ENCODE assay signal across 8 mouse cellular contexts in genomic region chr5:137645091-137645651, GRCm38 (mm10). TPM values are rescaled to one million over a fixed set of nuclear protein-coding genes. Genes with fewer than 3 reads are reported as not detected.
A peak's percentile ranks its signal among the peaks of the same experiment; 100 is the strongest.
DNase-seq lines count a peak whose midpoint lies in the region; ATAC-seq and TF ChIP-seq lines count a peak whose summit lies in the region.

No protein-coding gene starts in this region.

- peaks cover 6 to 26% of the 10 kb centered on the region in 2 experiments; a peak in 3 of 4 replicates for H3K4me1 ChIP-seq in heart, embryonic 14.5 days (ENCODE audit: control insufficient read depth in 2 of 2, insufficient read depth in 2 of 2, low read length in 2 of 2)
- peaks cover 6% of the 10 kb centered on the region; the same call in 1 of the 2 replicates for H3K4me1 ChIP-seq in hindbrain, embryonic 14.5 days (replicated peaks; ENCODE audit: control insufficient read depth, insufficient read depth, low read length)
- H3K4me1 ChIP-seq in liver, postnatal 0 days (ENCODE audit: insufficient read depth): peaks cover 18% of the 10 kb centered on the region
- peaks cover 5% of the 10 kb centered on the region for H3K4me1 ChIP-seq in olfactory bulb, adult 2 months (ENCODE audit: control insufficient read depth, insufficient read depth, low read length)

- no peak for ATAC-seq in heart, embryonic 14.5 days (ENCODE audit: insufficient number of reproducible peaks, insufficient read depth, low FRiP score, low read depth)
- ATAC-seq in hindbrain, embryonic 14.5 days (ENCODE audit: low FRiP score): 0 out of 2 replicates have a peak, but pooled peaks have one; percentile 38
- peak; percentile 29; the same call in 1 of the 2 replicates for ATAC-seq in liver, postnatal 0 days

- 3% methylated on average over 44 of the region's 44 CpGs for WGBS in heart, embryonic 14.5 days
- 3% methylated on average over 44 of the region's 44 CpGs for WGBS in hindbrain, embryonic 14.5 days
- 2% methylated on average over 44 of the region's 44 CpGs for WGBS in liver, postnatal 0 days (ENCODE audit: insufficient replicate concordance)
- WGBS in olfactory bulb, adult 2 months: 13% methylated on average over 44 of the region's 44 CpGs

- no peak for DNase-seq in heart, postnatal 14 days
- DNase-seq in brain, embryonic 14.5 days (ENCODE audit: low read depth): peak; percentile 40
- DNase-seq in hindbrain, embryonic 14.5 days (ENCODE audit: low spot score): no peak
- peak; percentile 69 for DNase-seq in liver, postnatal 0 days
- DNase-seq in left cerebral cortex, postnatal 10 days (ENCODE audit: extremely low spot score in 1 of 2, low spot score in 2 of 2): no peak
- no peak for DNase-seq in right cerebral cortex, adult 18-20 months

- no peak for TF ChIP-seq POLR2A in brain, embryonic 14.5 days (IDR thresholded peaks at IDR 0.05; ENCODE audit: borderline replicate concordance, extremely low read depth, insufficient read depth, insufficient read length, poor library complexity, severe bottlenecking)
- TF ChIP-seq POLR2A in olfactory bulb, adult 2 months (IDR thresholded peaks at IDR 0.05; ENCODE audit: insufficient read depth, low read depth, low read length): no peak

- no peak overlapping the region for H3K27ac ChIP-seq in heart, embryonic 14.5 days (replicated peaks in 1 of 2; ENCODE audit: control insufficient read depth in 1 of 2, insufficient read depth in 1 of 2, low read depth in 2 of 2, low read length in 2 of 2)
- no peak overlapping the region for H3K27ac ChIP-seq in hindbrain, embryonic 14.5 days
- no peak overlapping the region for H3K27ac ChIP-seq in liver, postnatal 0 days (ENCODE audit: low read depth)
- H3K27ac ChIP-seq in olfactory bulb, adult 2 months (ENCODE audit: insufficient read depth, low read depth, low read length): no peak overlapping the region

- peaks cover 28% of the 10 kb centered on the region for H3K27me3 ChIP-seq in heart, embryonic 14.5 days (ENCODE audit: control insufficient read depth, insufficient read depth, low read length)
- H3K27me3 ChIP-seq in hindbrain, embryonic 14.5 days (ENCODE audit: control insufficient read depth, insufficient read depth, low read length): peaks cover 37% of the 10 kb centered on the region
- peaks cover 20% of the 10 kb centered on the region for H3K27me3 ChIP-seq in liver, postnatal 0 days (ENCODE audit: insufficient read depth, low read length)

- peak overlapping the region; percentile 55 for H3K9ac ChIP-seq in heart, embryonic 14.5 days (ENCODE audit: low read length)
- no peak overlapping the region for H3K9ac ChIP-seq in hindbrain, embryonic 14.5 days
- H3K9ac ChIP-seq in liver, postnatal 0 days (replicated peaks): peak overlapping the region; percentile 38

- peaks cover 20% of the 10 kb centered on the region for H3K36me3 ChIP-seq in heart, embryonic 14.5 days (ENCODE audit: control insufficient read depth, insufficient read depth, low read length)
- H3K36me3 ChIP-seq in hindbrain, embryonic 14.5 days (replicated peaks; ENCODE audit: control insufficient read depth, insufficient read depth): peaks cover 24% of the 10 kb centered on the region
- H3K36me3 ChIP-seq in liver, postnatal 0 days (replicated peaks; ENCODE audit: insufficient read depth, low read length): peaks cover 16% of the 10 kb centered on the region

- H3K9me3 ChIP-seq in heart, embryonic 14.5 days (ENCODE audit: control insufficient read depth, low read length): no peaks in the 10 kb centered on the region
- no peaks in the 10 kb centered on the region for H3K9me3 ChIP-seq in hindbrain, embryonic 14.5 days (ENCODE audit: control insufficient read depth, low read length)
- no peaks in the 10 kb centered on the region for H3K9me3 ChIP-seq in liver, postnatal 0 days (ENCODE audit: low read length)

- no peak for TF ChIP-seq EP300 in liver, postnatal 0 days (IDR thresholded peaks at IDR 0.05; ENCODE audit: low read depth)

- peak overlapping the region; percentile 72 for H3K4me2 ChIP-seq in heart, embryonic 14.5 days (ENCODE audit: low read length)
- H3K4me2 ChIP-seq in hindbrain, embryonic 14.5 days (replicated peaks): peak overlapping the region; percentile 43
- H3K4me2 ChIP-seq in liver, postnatal 0 days (ENCODE audit: low read depth, low read length): peak overlapping the region; percentile 72

- intact Hi-C loops in heart, postnatal 14 days (cut with DNase I): no loop called here
- intact Hi-C loops in left cerebral cortex, postnatal 10 days (cut with DNase I): no loop called here

- no peak for TF ChIP-seq CTCF in brain, embryonic 14.5 days (IDR thresholded peaks at IDR 0.05; ENCODE audit: borderline replicate concordance, extremely low read depth, insufficient read depth, insufficient read length)
- no peak; the same call in 1 of the 2 replicates for TF ChIP-seq CTCF in liver, postnatal 0 days (IDR thresholded peaks at IDR 0.05; ENCODE audit: low read depth)
- no peak for TF ChIP-seq CTCF in olfactory bulb, adult 2 months (IDR thresholded peaks at IDR 0.05; ENCODE audit: insufficient read depth, low read depth, low read length)

- H3K4me3 ChIP-seq in heart, embryonic 14.5 days (ENCODE audit: control insufficient read depth in 1 of 2, insufficient read depth in 1 of 2, low read depth in 1 of 2, low read length in 2 of 2): peak overlapping the region; percentile 40 to 42
- H3K4me3 ChIP-seq in hindbrain, embryonic 14.5 days (replicated peaks; ENCODE audit: low read length): peak overlapping the region; percentile 15
- H3K4me3 ChIP-seq in liver, postnatal 0 days (ENCODE audit: low read depth, low read length): peak overlapping the region; percentile 34
- peak overlapping the region; percentile 1; the same call in 1 of the 2 replicates for H3K4me3 ChIP-seq in olfactory bulb, adult 2 months (ENCODE audit: insufficient read depth, low read depth, low read length)

RNA-seq across cellular contexts. Expression of gene Irs3, which starts 0.3 kb away (rescaled TPM):
- polyA plus RNA-seq in heart, embryonic 14.5 days (2014; fragmentation: Nextera tagmentation; extraction: Ambion mirVana): 0.11 TPM in 2 replicates
- total RNA-seq in heart, postnatal 14 days (2021): under 1 TPM; 0.15 to 0.57 TPM
- polyA plus RNA-seq in brain, embryonic 14.5 days (2012; rRNA removed): 0.06 TPM in 1 of 2 replicates, not detected in the other
- polyA plus RNA-seq in hindbrain, embryonic 14.5 days (2014; fragmentation: Nextera tagmentation; extraction: Ambion mirVana): 0.15 TPM in 1 of 2 replicates, not detected in the other
- 0.11 TPM in 1 of 2 replicates, not detected in the other for polyA plus RNA-seq in liver, postnatal 0 days (2015; fragmentation: Nextera tagmentation; extraction: Ambion mirVana)
- polyA plus RNA-seq in olfactory bulb, adult 2 months (2012; ENCODE audit: insufficient read depth, insufficient read length, low replicate concordance, missing spikeins): not detected in 2 replicates
- total RNA-seq in left cerebral cortex, postnatal 10 days (2021): under 1 TPM in 1 of 2 experiments, not detected in 1; 0.36 TPM

RNA-seq across cellular contexts. Expression of gene Sap25, which starts 4.0 kb away (rescaled TPM):
- 4.3 and 4.6 TPM in 2 replicates for polyA plus RNA-seq in heart, embryonic 14.5 days (2014; fragmentation: Nextera tagmentation; extraction: Ambion mirVana)
- 1 to 10 TPM; 4.2 to 4.4 TPM for total RNA-seq in heart, postnatal 14 days (2021)
- polyA plus RNA-seq in brain, embryonic 14.5 days (2012; rRNA removed): 31.0 and 37.8 TPM in 2 replicates
- polyA plus RNA-seq in hindbrain, embryonic 14.5 days (2014; fragmentation: Nextera tagmentation; extraction: Ambion mirVana): 4.9 and 5.8 TPM in 2 replicates
- polyA plus RNA-seq in liver, postnatal 0 days (2015; fragmentation: Nextera tagmentation; extraction: Ambion mirVana): 3.4 and 4.0 TPM in 2 replicates
- polyA plus RNA-seq in olfactory bulb, adult 2 months (2012; ENCODE audit: insufficient read depth, insufficient read length, low replicate concordance, missing spikeins): not detected in 2 replicates
- total RNA-seq in left cerebral cortex, postnatal 10 days (2021): 1 to 10 TPM; 2.7 to 4.5 TPM

RNA-seq across cellular contexts. Expression of gene Gm20605, which starts 16.2 kb away (rescaled TPM):
- polyA plus RNA-seq in heart, embryonic 14.5 days (2014; fragmentation: Nextera tagmentation; extraction: Ambion mirVana): 5.2 and 5.6 TPM in 2 replicates
- 1 to 10 TPM; 6.6 to 8.5 TPM for total RNA-seq in heart, postnatal 14 days (2021)
- 14.8 and 14.9 TPM in 2 replicates for polyA plus RNA-seq in brain, embryonic 14.5 days (2012; rRNA removed)
- 5.3 and 6.5 TPM in 2 replicates for polyA plus RNA-seq in hindbrain, embryonic 14.5 days (2014; fragmentation: Nextera tagmentation; extraction: Ambion mirVana)
- 2.4 and 2.6 TPM in 2 replicates for polyA plus RNA-seq in liver, postnatal 0 days (2015; fragmentation: Nextera tagmentation; extraction: Ambion mirVana)
- not detected in 2 replicates for polyA plus RNA-seq in olfactory bulb, adult 2 months (2012; ENCODE audit: insufficient read depth, insufficient read length, low replicate concordance, missing spikeins)
- total RNA-seq in left cerebral cortex, postnatal 10 days (2021): 1 to 10 TPM; 4.4 to 5.6 TPM

RNA-seq across cellular contexts. Expression of gene Lrch4, which starts 16.2 kb away (rescaled TPM):
- 22.7 and 23.9 TPM in 2 replicates for polyA plus RNA-seq in heart, embryonic 14.5 days (2014; fragmentation: Nextera tagmentation; extraction: Ambion mirVana)
- total RNA-seq in heart, postnatal 14 days (2021): 10 to 100 TPM; 22.6 to 23.0 TPM
- polyA plus RNA-seq in brain, embryonic 14.5 days (2012; rRNA removed): 16.9 and 18.8 TPM in 2 replicates
- polyA plus RNA-seq in hindbrain, embryonic 14.5 days (2014; fragmentation: Nextera tagmentation; extraction: Ambion mirVana): 19.0 and 23.4 TPM in 2 replicates
- 24.1 and 24.3 TPM in 2 replicates for polyA plus RNA-seq in liver, postnatal 0 days (2015; fragmentation: Nextera tagmentation; extraction: Ambion mirVana)
- not detected in 2 replicates for polyA plus RNA-seq in olfactory bulb, adult 2 months (2012; ENCODE audit: insufficient read depth, insufficient read length, low replicate concordance, missing spikeins)
- total RNA-seq in left cerebral cortex, postnatal 10 days (2021): 10 to 100 TPM; 15.1 to 15.6 TPM

RNA-seq across cellular contexts. Expression of gene Fbxo24, which starts 16.4 kb away (rescaled TPM):
- 0.20 TPM in 1 of 2 replicates, not detected in the other for polyA plus RNA-seq in heart, embryonic 14.5 days (2014; fragmentation: Nextera tagmentation; extraction: Ambion mirVana)
- under 1 TPM; 0.27 to 0.43 TPM for total RNA-seq in heart, postnatal 14 days (2021)
- 0.23 and 0.25 TPM in 2 replicates for polyA plus RNA-seq in brain, embryonic 14.5 days (2012; rRNA removed)
- polyA plus RNA-seq in hindbrain, embryonic 14.5 days (2014; fragmentation: Nextera tagmentation; extraction: Ambion mirVana): 0.12 TPM in 1 of 2 replicates, not detected in the other
- polyA plus RNA-seq in liver, postnatal 0 days (2015; fragmentation: Nextera tagmentation; extraction: Ambion mirVana): not detected in 2 replicates
- not detected in 2 replicates for polyA plus RNA-seq in olfactory bulb, adult 2 months (2012; ENCODE audit: insufficient read depth, insufficient read length, low replicate concordance, missing spikeins)
- under 1 TPM; 0.19 to 0.26 TPM for total RNA-seq in left cerebral cortex, postnatal 10 days (2021)

Comparison
In these comparisons a context has a peak if more than half of its experiments do, and no peak if none do; other contexts are left out.
1. DNase-seq: peak in brain, embryonic 14.5 days (single experiment) and liver, postnatal 0 days (single experiment); none in heart, postnatal 14 days (0 of 2), hindbrain, embryonic 14.5 days (single experiment), left cerebral cortex, postnatal 10 days (0 of 2) and right cerebral cortex, adult 18-20 months (single experiment).
2. Peak in every context shown above with its lines, with median percentiles within 50 percentile points of each other: H3K4me2 ChIP-seq and H3K4me3 ChIP-seq.